Mouse (Mus musculus) ovary, postnatal 10 days (tissue): ENCODE data around the gene Zdhhc14.

Source experiments
- DNase-seq: peaks from one replicate; pipeline ENCODE4 v3.0.0; 2022; ENCODE audit warnings: low spot score

Zdhhc14 gene

DNA sequence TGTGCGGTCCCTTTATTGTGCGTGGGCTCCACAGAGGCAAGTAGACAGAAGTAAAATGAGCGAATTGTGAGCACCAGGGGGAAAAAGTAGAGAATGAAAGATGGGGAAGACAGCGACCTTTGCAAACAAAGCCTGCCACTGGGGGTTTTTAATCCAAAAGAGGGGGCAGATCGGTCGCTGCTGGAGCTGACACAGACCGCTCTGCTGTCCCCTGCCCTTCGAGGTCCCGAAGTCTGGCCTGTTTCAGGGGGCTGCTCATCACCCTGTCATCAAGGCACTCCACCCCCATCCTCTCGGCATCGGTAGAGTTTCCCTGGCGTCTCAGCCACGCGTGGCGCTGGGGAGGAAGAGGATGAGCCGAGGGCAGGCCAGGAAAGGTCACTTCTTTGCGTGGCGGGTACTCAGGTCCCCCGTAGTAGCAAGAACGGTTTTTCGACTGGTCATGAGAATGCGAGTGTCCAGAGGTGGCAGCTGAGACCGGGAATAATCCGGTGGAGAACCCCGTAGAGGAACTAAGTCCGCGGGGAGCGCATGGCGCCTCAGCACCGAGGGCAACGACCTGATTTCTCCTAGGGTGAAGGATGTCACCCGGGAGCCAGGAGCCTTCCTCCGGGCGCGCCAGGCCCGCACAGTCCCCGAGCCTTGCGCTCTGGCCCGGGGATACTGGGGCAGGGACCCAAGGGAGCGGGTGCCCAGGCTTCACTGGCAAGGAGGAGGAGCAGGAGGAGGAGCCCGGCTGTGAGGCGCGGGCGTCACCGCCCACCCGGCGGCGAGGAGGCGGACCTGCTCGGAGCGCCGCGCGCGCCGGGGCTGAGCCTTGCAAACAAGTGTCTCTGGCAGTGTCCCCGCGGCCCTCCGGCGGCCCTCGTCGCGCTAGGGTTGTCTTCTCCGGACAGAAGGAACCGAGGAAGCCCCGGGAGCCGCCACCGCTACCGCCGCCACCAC, at the start of gene Zdhhc14:
Gene Zdhhc14 (plus strand): TSS at position 757 of the 945 bp plus-strand sequence.
- peak; percentile 71 for DNase-seq

DNA sequence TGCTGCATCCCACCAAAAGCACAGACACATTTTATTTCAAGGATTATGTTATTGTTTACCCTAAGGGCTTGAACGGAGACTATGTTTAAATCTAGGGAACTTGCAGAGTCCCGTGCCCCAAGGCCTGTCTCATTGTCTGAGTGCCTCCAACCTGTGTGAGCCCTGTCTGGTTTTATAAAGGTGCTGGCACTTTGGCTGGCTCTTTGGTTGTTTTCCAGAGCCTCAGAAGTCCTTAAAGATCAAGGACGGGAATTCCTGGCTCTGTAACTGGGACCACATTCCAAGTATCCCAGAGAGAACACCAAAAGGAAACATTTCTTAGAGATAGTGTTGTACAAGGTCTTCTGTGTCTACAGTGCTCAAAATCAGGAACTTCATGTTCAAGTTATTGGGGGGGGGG, 49.1 kb upstream of the Zdhhc14 start:
- no peak for DNase-seq

DNA sequence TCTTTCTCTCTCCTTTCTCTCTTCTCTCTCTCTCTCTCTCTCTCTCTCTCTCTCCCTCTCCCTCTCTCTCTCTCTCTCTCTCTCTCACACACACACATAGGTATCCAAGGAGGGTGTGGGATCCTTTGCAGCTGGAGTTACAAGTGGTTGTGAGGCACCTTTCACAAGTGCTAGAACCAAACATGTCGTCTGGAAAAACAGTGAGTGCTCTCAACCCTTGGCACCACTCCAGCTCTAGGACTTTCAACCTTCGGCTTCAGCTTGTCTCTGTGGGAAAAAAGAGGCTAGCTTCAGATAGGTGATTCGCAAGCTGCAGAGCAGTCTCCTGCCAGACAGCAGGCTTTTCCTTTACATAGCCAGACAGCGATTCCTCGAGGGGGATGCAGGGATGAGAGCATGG, 48.6 kb upstream of the Zdhhc14 start:
- no peak for DNase-seq

DNA sequence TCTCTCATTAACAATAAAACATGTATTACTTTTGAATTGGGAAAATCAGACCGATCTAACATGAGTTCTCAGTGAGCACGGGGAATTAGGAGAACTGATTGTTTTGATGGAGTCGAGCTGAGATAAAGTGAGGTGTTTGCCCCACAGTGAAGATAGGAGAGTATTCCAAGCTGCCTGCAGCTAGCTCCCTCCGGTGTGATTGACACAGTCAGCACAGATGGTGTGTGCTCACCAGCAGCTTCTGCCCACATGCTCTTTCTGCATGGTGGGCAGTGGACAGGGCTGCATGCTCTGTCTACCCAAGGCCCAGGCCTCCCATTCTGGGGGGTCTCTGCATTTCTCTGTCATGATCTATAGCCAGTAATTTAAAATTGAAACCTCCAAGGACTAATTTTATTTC, 38.7 kb upstream of the Zdhhc14 start:
- DNase-seq, result no peak

DNA sequence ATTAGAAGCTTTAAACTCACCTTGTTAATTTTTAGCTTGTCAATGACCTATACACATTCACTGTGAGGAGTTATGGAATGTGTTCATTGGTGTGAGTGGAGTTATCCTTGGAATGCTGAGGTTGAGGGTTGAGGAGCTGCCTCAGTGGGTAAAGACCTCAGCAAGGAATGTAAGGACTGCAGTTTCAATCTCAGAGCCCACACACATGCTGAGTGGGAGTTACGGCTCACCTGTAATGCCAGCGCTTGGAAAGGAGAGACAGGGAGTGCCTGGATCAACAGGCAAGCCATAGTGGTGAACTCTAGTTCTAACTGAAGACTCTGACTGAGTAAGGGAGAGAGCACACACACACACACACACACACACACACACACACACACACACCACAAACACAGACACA, 28.4 kb upstream of the Zdhhc14 start:
- no peak for DNase-seq

DNA sequence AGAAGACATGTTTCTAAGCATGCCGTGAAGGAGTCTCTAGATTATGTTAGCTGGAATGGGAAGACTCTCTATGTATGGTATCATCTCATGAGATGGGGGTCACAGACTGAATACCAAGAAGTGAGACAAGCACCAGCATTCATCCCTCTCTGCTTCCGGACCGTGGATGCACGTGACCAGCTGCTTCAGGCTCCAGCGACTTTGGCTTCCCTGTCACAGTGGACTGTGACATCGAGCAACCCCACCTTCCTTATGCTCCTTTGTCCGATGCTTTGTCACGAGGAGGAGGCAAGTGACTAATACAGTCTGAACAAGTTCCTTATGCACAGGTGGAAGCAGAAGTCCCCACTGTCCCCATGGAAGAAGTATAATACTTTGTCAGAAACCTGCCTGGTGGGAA, 25.6 kb upstream of the Zdhhc14 start:
- DNase-seq, result no peak

DNA sequence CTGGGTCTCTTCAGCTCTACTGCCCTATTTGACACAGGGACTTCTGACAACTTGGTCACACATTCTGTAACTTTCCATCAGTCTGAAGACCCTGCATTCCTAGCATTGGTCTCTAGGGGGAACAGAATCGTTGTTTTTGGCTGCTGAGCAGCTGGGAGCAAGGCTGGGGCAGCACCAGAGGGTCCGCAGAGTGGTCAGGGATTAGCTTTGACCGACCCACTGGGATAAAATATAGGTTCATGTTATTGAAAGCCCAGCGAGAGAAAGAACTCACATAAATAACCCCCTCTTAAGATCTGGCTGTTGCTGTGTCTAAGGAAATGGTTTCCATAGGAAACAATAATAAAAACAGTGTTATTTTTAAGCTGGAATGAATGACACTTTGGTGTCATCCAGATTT, 25.2 kb upstream of the Zdhhc14 start:
- no peak for DNase-seq

DNA sequence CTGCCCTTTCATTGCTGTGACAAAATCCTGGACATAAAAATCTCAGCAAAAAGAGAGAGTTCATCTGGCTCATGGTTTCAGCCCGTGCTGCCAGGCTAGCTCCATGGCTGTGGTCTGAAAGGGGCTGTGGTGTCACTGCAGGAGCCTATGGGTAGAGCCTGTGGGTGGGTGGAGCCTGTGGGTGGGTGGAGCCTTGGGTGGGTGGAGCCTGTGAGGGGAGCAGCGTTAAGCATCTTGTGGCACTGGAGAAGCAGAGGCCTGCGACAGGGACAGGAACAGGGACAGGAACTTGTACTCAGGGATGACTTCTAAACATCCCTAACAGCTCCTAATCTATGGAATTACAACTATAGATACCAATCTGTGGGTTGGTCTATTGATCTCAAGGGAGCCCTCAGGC, 20.1 kb upstream of the Zdhhc14 start:
- DNase-seq, result no peak

DNA sequence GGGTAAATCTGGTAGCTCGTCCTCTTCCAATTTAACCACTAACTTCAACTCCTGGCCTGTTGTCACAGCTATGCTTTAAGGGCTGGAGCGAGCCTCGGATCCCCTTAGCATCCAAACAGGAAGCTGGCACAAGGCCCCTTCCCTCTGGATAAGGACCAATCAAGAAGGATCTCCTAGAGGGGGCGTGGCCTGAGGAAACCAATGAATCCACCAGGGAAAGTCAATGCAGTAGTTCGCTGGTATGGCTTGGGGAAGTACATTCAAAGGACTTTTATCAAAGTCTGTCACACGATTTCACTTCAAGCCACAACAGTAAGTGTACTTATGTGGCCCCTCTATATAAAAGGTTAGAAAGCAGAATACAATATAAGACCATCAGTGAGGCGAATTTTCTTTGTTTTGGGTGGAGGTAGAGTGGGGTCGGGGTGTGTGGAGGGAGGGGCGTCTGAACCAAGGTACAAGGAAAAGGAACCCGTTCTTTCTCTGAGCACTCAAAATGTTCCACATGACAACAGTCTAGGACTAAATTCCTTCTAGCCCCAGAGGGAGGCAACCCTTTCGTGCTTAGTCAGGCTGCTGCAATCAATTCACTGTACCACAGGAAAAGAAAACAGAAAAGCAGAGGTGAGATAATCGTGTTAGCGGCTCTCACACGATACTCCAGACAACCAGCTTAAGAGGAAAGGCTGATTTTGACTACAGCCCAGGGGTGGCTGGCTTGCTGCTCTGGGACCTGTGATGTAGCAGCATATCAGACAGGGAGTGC, 16.2 kb upstream of the Zdhhc14 start:
- DNase-seq, result no peak

DNA sequence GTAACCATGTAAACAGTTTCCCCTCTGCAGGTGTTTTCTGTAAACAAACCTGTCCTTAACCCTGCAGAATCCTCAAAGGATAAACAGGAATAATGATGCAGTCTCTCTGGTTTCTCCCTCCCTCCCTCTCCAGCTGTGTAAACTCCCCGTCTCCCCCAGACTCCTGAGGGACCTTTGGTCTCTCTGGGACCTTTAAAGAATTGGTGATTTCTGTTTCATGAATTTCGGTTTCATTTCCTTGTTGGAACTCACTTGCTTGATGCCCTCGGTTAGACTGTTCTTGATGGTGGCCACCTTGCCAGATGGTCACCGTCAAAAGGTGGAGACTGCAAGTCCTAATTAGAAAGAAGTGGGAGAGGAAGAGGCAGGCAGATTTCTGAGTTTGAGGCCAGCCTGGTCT, 8.9 kb upstream of the Zdhhc14 start:
- no peak for DNase-seq

DNA sequence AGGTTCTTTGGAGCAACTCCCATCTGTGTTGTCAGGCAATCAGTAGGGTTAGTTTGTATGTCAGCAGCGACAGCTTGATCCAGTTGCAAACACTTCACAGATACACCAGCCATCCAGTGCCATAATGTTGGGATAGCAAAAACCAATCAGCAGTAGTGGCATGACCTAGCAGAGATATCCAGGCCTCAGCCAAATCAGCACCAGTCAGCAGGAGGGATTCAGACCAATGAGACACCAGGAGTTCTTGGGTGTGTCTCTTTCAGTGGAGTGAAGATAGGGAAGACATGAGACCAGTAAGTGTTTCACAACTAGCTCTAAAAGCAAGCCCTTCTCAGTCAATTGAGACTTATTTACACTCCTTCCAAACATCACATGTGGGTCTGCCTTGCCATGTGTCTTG, 7.7 kb upstream of the Zdhhc14 start:
- no peak for DNase-seq

DNA sequence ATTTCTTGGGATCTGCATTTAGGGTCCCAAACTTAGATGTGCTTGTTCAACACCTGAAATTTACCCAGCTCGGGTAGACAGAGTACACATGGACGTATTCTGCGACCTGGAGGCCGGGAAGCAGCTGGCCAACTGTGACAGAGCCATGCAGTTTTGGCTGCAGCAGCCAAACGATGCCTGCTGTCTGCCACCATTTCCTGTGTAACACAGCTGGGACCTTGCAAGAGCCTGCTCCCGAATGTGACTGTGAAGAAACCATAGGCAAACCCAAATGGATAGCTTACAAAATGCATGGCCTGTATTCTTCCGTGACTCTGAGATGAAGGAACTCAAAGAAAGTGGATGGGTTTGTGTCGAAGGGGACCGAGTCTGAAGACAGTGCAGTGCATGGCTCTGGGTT, 4.2 kb upstream of the Zdhhc14 start:
- no peak for DNase-seq

DNA sequence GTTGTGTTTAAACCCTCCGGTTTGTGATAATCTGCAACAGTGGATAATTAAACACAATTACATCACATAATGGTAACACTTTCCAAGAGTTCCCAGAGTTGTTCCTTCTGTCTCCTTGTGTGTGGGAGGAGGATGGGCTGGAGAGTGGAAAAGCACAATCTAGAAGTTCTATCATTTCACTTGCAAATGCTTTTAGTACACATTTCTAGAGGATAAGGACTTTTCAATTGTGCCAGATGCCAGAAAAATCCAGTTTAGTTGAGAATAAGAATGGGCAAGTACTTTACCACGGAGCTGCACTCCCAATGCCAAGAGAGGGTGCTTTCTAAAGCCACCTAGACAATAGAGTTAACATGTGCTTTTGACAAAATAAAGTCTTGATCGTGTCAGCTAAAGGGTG, 2.0 kb upstream of the Zdhhc14 start:
- no peak for DNase-seq

DNA sequence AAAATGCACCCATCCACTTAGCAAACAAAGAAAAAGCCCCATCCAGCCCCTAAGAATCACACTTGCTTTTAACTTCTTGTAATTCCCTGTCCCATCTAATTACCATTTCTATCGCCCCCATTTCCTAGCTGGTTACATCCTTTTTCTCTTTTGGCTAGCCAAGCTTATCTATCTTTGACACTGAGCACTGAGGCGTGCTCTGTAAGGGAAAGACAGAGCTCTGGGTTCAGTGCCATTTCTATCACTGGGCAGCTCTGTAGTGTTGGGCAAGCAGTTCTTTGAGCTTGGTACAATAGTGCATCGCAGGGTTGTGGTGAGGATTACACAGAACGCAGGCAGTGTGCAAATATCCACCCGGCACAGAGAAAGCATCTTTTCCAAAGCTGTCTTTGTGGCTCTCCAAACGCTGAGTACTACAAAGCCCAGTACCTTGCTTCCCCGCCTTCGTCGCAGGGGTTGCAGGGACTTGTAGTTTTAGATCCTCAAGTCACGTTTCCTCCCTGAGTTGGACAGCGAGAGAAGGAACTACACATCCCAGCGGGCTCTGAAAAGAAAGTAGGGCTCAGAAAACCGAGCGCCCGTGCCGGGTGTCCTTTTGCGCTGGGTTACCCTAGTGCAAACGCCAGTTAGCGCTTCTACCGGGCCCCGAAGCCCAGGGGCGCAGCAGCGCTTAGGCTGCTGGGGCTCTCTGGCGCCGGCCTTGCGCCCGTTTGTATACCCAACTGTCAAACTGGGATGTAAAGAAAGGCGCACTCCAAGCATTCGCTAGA, 1.1 kb upstream of the Zdhhc14 start:
- peak; percentile 57 for DNase-seq

DNA sequence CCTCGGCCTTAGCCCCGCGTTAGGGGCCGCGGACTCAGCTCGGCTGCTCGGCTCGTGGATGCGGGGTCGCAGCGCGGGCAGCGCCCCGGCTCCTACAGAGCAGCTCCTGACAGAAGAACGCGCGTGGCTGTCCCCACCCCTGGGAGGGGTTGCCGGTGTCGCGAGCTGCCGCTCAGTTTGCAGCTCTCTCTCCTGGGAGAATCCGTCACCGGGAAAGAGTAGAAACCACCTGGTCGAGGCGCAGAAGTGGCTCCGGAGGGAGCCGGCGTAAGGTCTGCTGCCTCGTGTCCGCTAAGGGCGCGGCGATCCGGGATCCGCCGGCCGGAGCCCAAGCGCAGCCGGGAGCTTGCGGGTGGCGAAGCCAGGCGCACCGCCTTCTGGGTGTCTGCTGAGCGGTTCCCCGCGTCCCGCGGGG, 396 bp downstream of the Zdhhc14 start:
- DNase-seq, result no peak

DNA sequence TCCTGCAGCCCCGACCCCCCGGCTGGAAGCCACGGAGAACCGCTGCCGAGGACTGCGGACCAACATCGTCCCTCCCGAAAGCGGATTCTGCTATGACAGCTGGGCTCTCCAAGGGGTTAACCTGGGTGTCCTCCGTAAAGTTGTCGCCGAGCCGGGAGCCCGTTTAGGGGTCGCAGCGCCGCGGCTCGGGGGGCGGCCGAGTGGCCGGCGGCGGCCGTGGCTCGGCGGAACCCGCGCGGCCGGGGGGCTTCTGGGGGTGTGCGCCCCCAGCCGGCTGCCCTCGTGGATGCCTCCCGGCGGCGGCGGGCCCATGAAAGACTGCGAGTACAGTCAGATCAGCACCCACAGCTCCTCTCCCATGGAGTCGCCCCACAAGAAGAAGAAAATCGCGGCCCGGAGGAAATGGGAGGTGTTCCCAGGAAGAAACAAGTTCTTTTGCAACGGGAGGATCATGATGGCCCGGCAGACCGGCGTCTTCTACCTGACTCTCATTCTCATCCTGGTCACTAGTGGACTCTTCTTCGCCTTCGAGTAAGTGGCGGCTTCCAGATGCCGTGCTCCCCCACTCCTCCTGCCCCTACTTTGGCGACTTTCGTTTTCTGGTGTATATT, 909 bp downstream of the Zdhhc14 start:
- peak; percentile 6 for DNase-seq

DNA sequence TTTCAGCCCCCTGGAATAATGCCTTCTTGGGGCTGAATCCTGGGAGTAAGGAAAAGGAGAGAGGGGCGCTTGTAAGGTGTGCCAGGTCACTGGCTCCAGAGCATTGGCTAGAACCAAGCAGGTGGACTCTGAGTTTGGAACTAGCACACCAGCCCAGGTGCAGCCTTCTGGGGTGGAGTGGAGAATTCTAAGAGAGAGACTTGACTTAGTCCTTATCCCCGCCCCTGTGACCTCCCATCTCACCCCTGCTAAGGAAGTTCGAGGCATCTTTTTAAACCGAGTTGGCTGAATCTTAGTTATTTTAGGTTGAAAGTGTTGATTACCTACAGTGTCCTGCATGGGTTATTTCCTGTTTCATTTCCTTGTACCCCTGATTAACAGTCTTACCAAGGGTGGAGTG, 1.5 kb downstream of the Zdhhc14 start:
- no peak for DNase-seq

DNA sequence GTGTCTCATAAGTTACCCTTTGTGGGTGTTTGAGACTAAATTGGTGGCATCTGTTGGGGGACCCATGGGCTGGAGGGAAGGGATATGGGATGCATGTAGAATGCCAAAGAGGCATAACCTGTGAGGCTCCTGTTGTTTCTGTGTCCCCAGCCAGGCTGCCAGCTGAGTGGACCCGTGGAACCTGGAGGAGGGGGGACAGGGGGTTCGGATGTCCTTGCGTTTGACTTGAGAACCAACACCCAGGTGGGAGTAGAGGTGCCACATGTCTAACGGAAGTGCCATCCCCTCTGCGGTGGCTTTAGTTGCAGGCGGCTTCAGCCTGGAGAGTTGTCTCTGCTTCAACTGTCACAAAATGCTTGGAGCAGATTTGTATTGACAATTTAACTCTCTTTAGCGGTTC, 2.5 kb downstream of the Zdhhc14 start:
- DNase-seq, result no peak

DNA sequence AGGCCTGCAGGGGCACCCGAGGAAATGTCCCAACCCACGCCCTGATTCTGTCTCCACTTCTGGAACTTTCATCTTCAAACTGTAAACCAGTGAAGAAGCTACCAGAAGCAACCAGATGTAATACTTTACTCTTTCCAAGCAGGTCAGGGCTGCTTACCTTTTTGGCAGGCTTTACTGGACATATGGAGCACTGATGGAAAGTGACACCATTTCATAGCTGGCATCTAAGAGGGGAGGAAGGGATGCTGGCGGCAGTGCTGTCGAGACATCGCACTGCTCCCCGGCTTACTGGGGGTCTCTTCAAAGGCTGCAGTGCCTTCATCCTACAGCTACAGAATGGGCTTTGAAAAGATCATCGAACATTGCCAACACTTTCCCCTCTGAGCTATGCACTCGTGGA, 5.3 kb downstream of the Zdhhc14 start:
- no peak for DNase-seq

DNA sequence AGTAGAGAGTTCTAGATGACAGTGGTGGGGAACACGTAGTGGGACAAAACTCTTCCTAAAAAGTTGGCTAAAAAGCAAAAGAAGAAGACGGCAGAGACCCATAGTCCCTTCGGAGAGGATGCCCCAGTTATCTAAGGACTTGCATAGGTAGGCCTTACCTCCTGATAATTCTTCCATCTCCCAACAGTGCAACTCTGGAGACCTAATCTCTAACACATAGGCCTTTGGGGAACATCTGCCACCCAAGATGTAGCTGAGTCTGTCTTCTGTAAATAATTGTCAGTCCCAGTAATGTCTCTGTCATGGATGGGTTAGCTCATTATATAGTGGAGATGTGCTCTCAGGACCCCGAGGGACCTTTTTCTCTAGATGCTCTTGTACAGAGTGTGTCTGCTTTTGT, 6.6 kb downstream of the Zdhhc14 start:
- no peak for DNase-seq

DNA sequence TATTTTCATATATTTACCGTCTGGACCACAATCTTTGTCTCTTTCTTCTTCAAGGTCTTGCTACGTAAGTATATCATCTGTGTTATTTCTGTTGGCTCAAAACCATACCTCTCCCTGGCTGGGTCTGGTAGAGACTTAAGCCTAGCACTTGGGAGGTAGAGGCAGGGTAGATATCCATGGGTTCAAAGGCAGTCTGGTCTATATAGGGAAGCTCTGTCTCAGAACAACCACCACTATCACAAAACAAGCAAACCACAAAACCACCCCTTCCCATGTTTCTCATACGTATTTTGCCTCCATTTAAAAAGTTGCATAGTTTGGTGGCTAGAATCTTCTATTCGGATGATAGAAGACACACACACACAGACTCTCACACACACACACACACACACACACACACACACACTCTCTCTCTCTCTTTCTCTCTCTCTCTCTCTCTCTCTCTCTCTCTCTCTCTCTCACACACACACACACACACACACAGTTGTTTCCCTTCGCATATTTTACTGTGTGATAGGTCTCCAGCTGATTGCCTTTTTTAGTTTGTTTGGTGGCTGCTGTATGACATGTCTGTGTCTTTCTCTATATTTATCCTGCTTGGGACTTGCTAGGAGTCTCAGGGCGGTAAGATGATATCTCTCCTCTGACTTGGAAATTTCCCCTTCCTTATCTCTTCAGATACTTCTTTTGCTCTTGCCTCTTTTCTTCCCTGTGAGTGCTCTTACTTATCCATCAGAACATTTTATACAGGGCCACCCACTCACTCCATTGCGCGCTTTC, 11.8 kb downstream of the Zdhhc14 start:
- DNase-seq, result no peak
